Comparison of ENCODE assay signal across 16 mouse cellular contexts in genomic region chr4:75359496-75359895, GRCm38 (mm10).
DNase-seq lines count a peak whose midpoint lies in the region; ATAC-seq and TF ChIP-seq lines count a peak whose summit lies in the region.
"Had no signal": no experiment of that assay in that cellular context is flagged by ENCODE, and none has a peak within 500 bp of the region (broad histone marks: within the 10 kb centered on the region; RNA-seq: fewer than 3 reads in every experiment).

No protein-coding gene starts in this region.

- H3K9ac ChIP-seq in lung, embryonic 14.5 days = no peak overlapping the region
- H3K9ac ChIP-seq: heart, embryonic 15.5 days; hindbrain, embryonic 12.5 days; limb, embryonic 12.5 days; liver, embryonic 15.5 days; midbrain, embryonic 13.5 days had no signal

- peak; percentile 71 for DNase-seq in lung, embryonic 14.5 days
- no peak for DNase-seq in lung, adult 18-20 months
- DNase-seq in brain, adult 2 months (ENCODE audit: low read depth, low spot score) = peak; percentile 81
- DNase-seq in cerebellum, adult 11-12 months = peak; percentile 20
- peak; percentile 6 to 9 for DNase-seq in left cerebral cortex, adult 18-20 months (ENCODE audit: low spot score in 2 of 2)
- no peak for DNase-seq in spleen, postnatal 4 days (ENCODE audit: low spot score in 2 of 2)
- DNase-seq in gastrocnemius, adult 8-10 months (ENCODE audit: low spot score in 2 of 2) = no peak
- DNase-seq: adrenal gland, postnatal 14 days; embryo, embryonic 11 days; thymus, adult 2 months had no signal

- H3K4me1 ChIP-seq in lung, embryonic 14.5 days (ENCODE audit: insufficient read depth) = no peaks in the 10 kb centered on the region
- H3K4me1 ChIP-seq: heart, embryonic 15.5 days; hindbrain, embryonic 12.5 days; limb, embryonic 12.5 days; liver, embryonic 15.5 days; midbrain, embryonic 13.5 days had no signal

- H3K27ac ChIP-seq in lung, embryonic 14.5 days (ENCODE audit: low read depth) = no peak overlapping the region
- H3K27ac ChIP-seq: heart, embryonic 15.5 days; hindbrain, embryonic 12.5 days; limb, embryonic 12.5 days; liver, embryonic 15.5 days; midbrain, embryonic 13.5 days had no signal

- H3K27me3 ChIP-seq in lung, embryonic 14.5 days (ENCODE audit: insufficient read depth, low read length) = no peaks in the 10 kb centered on the region
- H3K27me3 ChIP-seq: heart, embryonic 15.5 days; hindbrain, embryonic 12.5 days; limb, embryonic 12.5 days; liver, embryonic 15.5 days; midbrain, embryonic 13.5 days had no signal

- H3K4me2 ChIP-seq in lung, embryonic 14.5 days = no peak overlapping the region
- H3K4me2 ChIP-seq: heart, embryonic 15.5 days; hindbrain, embryonic 12.5 days; limb, embryonic 12.5 days; liver, embryonic 15.5 days; midbrain, embryonic 13.5 days had no signal

- ATAC-seq in lung, embryonic 14.5 days (ENCODE audit: insufficient read depth) = no peak
- ATAC-seq: CD4-positive, CD25-positive, alpha-beta regulatory T cell, adult 4 months; midbrain, embryonic 13.5 days had no signal

- 48% methylated on average over 2 of the region's 2 CpGs for WGBS in lung, embryonic 14.5 days

- TF ChIP-seq CTCF in lung, embryonic 14.5 days (IDR thresholded peaks at IDR 0.05; ENCODE audit: low read depth) = no peak

- H3K9me3 ChIP-seq in lung, embryonic 14.5 days (ENCODE audit: low read depth, low read length) = no peaks in the 10 kb centered on the region
- H3K9me3 ChIP-seq: heart, embryonic 15.5 days; hindbrain, embryonic 12.5 days; limb, embryonic 12.5 days; liver, embryonic 15.5 days; midbrain, embryonic 13.5 days had no signal

- no peak overlapping the region for H3K4me3 ChIP-seq in lung, embryonic 14.5 days (ENCODE audit: low read depth, low read length)
- H3K4me3 ChIP-seq: heart, embryonic 15.5 days; hindbrain, embryonic 12.5 days; limb, embryonic 12.5 days; liver, embryonic 15.5 days; midbrain, embryonic 13.5 days had no signal

- H3K36me3 ChIP-seq in lung, embryonic 14.5 days (ENCODE audit: insufficient read depth) = no peaks in the 10 kb centered on the region
- H3K36me3 ChIP-seq: heart, embryonic 15.5 days; hindbrain, embryonic 12.5 days; limb, embryonic 12.5 days; liver, embryonic 15.5 days; midbrain, embryonic 13.5 days had no signal

Comparison
In these comparisons a context has a peak if more than half of its experiments do, and no peak if none do; other contexts are left out.
1. DNase-seq: peak in lung, embryonic 14.5 days (single experiment), brain, adult 2 months (single experiment), cerebellum, adult 11-12 months (single experiment) and left cerebral cortex, adult 18-20 months (2 of 2); none in lung, adult 18-20 months (0 of 2), spleen, postnatal 4 days (0 of 2) and gastrocnemius, adult 8-10 months (0 of 2).